Mouse (Mus musculus): ENCODE results near the gene Myo15b. TPM values are rescaled to one million over a fixed set of nuclear protein-coding genes. Genes with fewer than 3 reads are reported as not detected.

Gene Myo15b
- polyA plus RNA-seq, 1 experiment from 2014 or later, result 0.28 TPM

DNA sequence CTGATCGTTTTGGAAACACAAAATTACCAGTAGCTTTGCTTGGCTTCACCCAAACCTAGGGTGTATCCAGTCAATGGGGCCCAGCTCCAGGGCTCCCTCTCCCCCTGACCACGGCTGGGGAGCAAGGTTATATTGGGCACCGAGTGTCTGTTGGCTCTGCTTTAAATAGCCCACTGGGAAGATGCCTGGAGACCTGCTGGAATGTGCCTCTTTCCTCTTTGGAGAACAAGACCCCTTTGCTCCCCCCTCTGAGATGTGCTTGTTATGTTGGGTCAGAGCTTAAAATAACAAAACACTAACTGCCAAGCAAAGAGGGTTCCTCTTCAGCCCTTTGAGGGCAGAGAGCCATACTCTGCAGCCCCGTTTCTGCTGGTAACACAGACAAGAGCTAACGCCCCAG, 44.0 kb downstream of the Myo15b start:
- no peak overlapping the region for H3K4me3 ChIP-seq (ENCODE audit: low read depth, low read length)
- no peak overlapping the region for H3K4me2 ChIP-seq (ENCODE audit: low read depth, low read length)
- H3K9me3 ChIP-seq (ENCODE audit: control insufficient read depth, low read length), result no peaks in the 10 kb centered on the region
- no peaks in the 10 kb centered on the region for H3K36me3 ChIP-seq (ENCODE audit: control insufficient read depth, insufficient read depth, low read length)
- H3K27me3 ChIP-seq (ENCODE audit: control insufficient read depth, insufficient read depth, low read length), result no peaks in the 10 kb centered on the region
- no peak overlapping the region for H3K27ac ChIP-seq (ENCODE audit: low read depth, low read length)
- no peak overlapping the region for H3K9ac ChIP-seq (replicated peaks; ENCODE audit: low read depth, low read length)
- ATAC-seq (ENCODE audit: low read depth), result no peak
- WGBS, result 80% methylated on average over 5 of the region's 5 CpGs
- H3K4me1 ChIP-seq (ENCODE audit: control insufficient read depth, insufficient read depth, low read length), result 0 out of 2 replicates have a peak, but pooled peaks cover 2% of the 10 kb centered on the region

DNA sequence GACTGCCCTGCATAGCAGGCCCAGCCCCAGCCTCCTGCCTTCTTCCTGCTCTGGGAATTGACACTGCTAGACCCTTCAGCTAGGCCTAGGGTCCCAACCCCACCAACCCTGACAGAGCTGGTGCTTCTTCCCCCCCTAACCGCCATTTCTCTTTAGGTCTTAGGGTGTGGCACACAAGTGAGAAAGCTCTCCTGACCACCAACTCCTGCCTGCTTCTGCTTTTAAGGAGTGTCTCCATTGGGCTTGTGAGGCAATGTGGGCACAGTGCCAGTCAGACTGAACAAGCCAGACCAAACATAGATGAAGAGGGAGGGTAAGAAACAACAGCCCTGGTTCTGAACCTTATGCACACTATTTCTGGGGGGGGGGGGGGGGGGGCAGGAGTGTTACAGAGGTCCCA, 44.6 kb downstream of the Myo15b start:
- 94% methylated on average over 1 of the region's 1 CpGs for WGBS
- 0 out of 2 replicates have a peak, but pooled peaks cover 2% of the 10 kb centered on the region for H3K4me1 ChIP-seq (ENCODE audit: control insufficient read depth, insufficient read depth, low read length)
- no peak overlapping the region for H3K9ac ChIP-seq (replicated peaks; ENCODE audit: low read depth, low read length)
- no peaks in the 10 kb centered on the region for H3K36me3 ChIP-seq (ENCODE audit: control insufficient read depth, insufficient read depth, low read length)
- H3K27me3 ChIP-seq (ENCODE audit: control insufficient read depth, insufficient read depth, low read length), result no peaks in the 10 kb centered on the region
- H3K9me3 ChIP-seq (ENCODE audit: control insufficient read depth, low read length), result no peaks in the 10 kb centered on the region
- no peak for ATAC-seq (ENCODE audit: low read depth)
- no peak overlapping the region for H3K27ac ChIP-seq (ENCODE audit: low read depth, low read length)
- no peak overlapping the region for H3K4me2 ChIP-seq (ENCODE audit: low read depth, low read length)
- H3K4me3 ChIP-seq (ENCODE audit: low read depth, low read length), result no peak overlapping the region

DNA sequence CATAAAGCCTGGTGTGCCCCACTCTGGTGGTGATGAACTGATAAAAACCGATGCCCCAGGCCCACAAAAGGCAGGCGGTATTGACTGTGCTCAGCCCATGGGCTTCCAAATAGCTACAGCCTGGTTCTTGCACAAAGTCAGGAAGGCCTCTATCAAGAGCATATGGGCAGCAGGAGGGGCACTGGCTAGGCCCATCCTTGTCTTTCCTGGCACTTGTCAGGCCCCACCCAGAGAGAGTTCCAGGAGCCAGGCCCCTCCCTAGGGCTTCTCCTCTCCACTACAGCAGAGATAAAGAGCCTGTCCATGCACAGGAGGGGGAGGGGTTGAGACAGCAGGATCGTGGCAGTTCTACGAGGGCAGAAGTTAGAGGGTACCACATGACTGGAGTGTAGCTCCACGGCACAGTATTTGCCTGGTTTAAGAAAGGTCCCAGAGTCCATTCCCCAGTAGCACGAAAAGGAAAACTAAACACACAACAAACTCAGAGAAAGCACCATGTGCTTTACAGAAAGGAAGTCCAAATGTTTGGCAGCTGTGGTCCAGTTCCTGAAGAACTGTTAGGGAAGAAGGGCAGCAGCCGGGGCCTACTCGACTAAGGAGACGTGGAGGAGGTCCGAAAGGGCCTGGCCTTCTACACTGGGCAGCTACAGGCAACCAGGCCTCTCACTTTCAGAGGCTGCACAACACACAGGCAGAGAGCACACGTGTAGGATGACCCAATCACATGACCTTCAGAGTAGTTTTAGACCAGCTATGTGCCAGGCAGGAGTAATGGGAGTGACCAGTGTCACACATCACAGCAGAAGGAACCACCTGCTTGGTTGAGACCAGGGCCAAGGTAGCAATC, 45.4 kb downstream of the Myo15b start:
- WGBS, result 81% methylated on average over 11 of the region's 11 CpGs
- H3K9ac ChIP-seq (replicated peaks; ENCODE audit: low read depth, low read length), result no peak overlapping the region
- no peak for ATAC-seq (ENCODE audit: low read depth)

DNA sequence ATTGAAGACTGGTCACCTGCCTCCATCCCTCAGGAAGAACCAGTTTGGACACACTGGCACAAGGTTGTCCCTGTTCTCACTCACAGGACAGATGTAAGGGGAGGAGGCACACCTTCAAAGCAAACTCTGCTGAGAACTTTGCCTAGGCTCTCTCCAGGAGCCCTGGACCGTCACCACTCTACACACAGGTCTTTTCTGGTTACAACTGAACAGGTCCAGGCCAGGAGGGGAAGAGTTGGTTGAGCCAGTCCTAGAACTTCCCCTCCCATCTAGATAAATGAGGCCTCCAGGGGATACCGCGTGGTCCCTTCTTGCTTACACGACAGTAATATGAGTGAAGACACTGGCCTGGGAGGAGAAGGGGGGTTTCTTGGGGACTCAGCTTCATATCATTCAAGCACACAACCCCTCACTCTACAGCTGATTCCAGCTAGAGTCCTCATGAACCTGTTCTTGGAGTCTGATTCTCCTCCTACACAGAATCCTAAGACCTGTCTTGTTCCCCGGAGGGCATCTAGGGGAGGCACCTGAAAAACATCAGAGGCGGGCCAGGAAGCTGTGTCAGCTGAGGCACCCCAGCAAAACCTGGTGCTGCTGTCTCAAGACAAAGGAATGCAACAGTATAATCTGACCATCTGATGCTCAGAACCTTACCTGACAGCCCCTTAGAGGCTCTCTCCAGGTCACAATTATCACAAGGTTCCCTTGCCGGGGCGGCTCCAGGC, 46.2 kb downstream of the Myo15b start:
- Histone ChIP-seq H3K9me3 (ENCODE audit: control insufficient read depth, low read length) (no peaks in the 10 kb centered on the region), H3K4me3 (ENCODE audit: low read depth, low read length) (no peak overlapping the region), H3K4me2 (ENCODE audit: low read depth, low read length) (no peak overlapping the region), H3K27me3 (ENCODE audit: control insufficient read depth, insufficient read depth, low read length) (no peaks in the 10 kb centered on the region), H3K9ac (replicated peaks; ENCODE audit: low read depth, low read length) (no peak overlapping the region), H3K4me1 (ENCODE audit: control insufficient read depth, insufficient read depth, low read length) (0 out of 2 replicates have a peak, but pooled peaks cover 2% of the 10 kb centered on the region), H3K27ac (ENCODE audit: low read depth, low read length) (no peak overlapping the region), H3K36me3 (ENCODE audit: control insufficient read depth, insufficient read depth, low read length) (no peaks in the 10 kb centered on the region)
- ATAC-seq (ENCODE audit: low read depth), result no peak
- 89% methylated on average over 8 of the region's 8 CpGs for WGBS

More for the DNA sequence above, 45.4 kb downstream of the Myo15b start:
- Histone ChIP-seq H3K4me1 (ENCODE audit: control insufficient read depth, insufficient read depth, low read length) (0 out of 2 replicates have a peak, but pooled peaks cover 2% of the 10 kb centered on the region), H3K9me3 (ENCODE audit: control insufficient read depth, low read length) (no peaks in the 10 kb centered on the region), H3K27ac (ENCODE audit: low read depth, low read length) (no peak overlapping the region), H3K36me3 (ENCODE audit: control insufficient read depth, insufficient read depth, low read length) (no peaks in the 10 kb centered on the region), H3K4me2 (ENCODE audit: low read depth, low read length) (no peak overlapping the region), H3K4me3 (ENCODE audit: low read depth, low read length) (no peak overlapping the region), H3K27me3 (ENCODE audit: control insufficient read depth, insufficient read depth, low read length) (no peaks in the 10 kb centered on the region)

DNA sequence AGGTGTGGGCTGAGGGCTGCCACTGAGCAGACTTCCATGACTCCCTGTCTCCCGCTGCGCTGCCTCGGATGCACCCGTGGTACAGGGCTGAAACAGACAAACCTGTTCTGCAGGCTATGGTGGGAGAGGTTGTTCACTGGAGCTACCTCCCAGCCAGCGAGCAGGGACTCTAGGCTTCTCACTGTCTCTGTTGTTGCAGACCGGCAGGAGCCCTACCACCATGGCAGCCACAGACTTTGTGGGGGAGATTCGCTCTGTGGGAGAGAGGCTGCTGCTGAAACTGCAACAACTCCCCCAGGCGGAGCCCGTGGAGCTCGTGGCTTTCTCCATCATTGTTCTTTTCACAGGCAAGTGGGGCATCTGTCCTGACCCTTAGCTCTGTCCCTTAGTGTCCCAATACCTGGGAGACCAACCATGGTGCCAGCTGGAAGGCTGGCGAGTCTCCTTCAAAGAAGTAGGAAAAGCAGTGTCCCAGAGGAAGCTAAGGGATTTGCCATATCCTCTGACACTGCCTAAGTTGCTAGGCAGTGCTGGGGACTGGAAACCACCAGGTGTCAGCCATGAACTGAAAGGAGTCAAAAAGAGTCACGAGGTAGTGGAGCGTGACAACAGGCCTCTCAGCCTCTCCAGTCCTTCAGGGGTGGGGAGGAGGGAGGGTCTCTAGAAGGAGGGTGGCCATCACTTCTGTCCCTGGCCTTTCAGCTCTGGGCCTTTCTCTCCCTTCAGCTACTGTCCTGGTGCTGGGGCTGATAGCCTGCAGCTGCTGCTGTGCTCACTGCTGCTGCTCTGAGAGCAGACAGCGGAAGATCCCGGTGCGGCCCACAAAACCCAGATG, 47.0 kb downstream of the Myo15b start:
- Histone ChIP-seq H3K4me3 (ENCODE audit: low read depth, low read length) (no peak overlapping the region), H3K27me3 (ENCODE audit: control insufficient read depth, insufficient read depth, low read length) (no peaks in the 10 kb centered on the region), H3K4me2 (ENCODE audit: low read depth, low read length) (no peak overlapping the region), H3K36me3 (ENCODE audit: control insufficient read depth, insufficient read depth, low read length) (no peaks in the 10 kb centered on the region), H3K9ac (replicated peaks; ENCODE audit: low read depth, low read length) (no peak overlapping the region; the same call in 1 of the 2 replicates), H3K4me1 (ENCODE audit: control insufficient read depth, insufficient read depth, low read length) (0 out of 2 replicates have a peak, but pooled peaks cover under 1% of the 10 kb centered on the region), H3K27ac (ENCODE audit: low read depth, low read length) (no peak overlapping the region), H3K9me3 (ENCODE audit: control insufficient read depth, low read length) (no peaks in the 10 kb centered on the region)
- WGBS, result 70% methylated on average over 16 of the region's 16 CpGs
- no peak for ATAC-seq (ENCODE audit: low read depth)

DNA sequence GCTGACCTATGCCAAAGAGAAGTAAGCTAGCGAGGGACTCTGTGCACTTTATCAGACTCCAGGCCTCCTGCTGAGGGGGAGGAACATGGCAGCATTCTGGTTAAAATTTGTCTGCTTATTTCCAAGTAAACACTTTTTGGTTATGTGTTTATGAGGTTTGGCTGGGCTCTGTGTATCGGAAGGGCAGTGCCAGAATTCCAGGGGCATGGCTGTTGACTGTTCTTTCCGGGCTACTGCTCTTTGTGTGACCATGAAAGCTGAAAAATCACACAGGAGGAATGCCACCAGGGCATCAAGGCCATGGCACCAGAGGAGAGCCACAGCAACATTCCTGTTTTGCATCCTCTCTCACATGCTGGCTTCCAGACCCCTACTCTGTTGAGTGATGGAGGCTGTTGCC, 47.9 kb downstream of the Myo15b start:
- Histone ChIP-seq H3K4me3 (ENCODE audit: low read depth, low read length) (no peak overlapping the region), H3K4me2 (ENCODE audit: low read depth, low read length) (no peak overlapping the region), H3K36me3 (ENCODE audit: control insufficient read depth, insufficient read depth, low read length) (no peaks in the 10 kb centered on the region), H3K27ac (ENCODE audit: low read depth, low read length) (no peak overlapping the region), H3K4me1 (ENCODE audit: control insufficient read depth, insufficient read depth, low read length) (no peaks in the 10 kb centered on the region), H3K9ac (replicated peaks; ENCODE audit: low read depth, low read length) (no peak overlapping the region), H3K9me3 (ENCODE audit: control insufficient read depth, low read length) (no peaks in the 10 kb centered on the region), H3K27me3 (ENCODE audit: control insufficient read depth, insufficient read depth, low read length) (no peaks in the 10 kb centered on the region)
- 85% methylated on average over 3 of the region's 3 CpGs for WGBS
- no peak for ATAC-seq (ENCODE audit: low read depth)

DNA sequence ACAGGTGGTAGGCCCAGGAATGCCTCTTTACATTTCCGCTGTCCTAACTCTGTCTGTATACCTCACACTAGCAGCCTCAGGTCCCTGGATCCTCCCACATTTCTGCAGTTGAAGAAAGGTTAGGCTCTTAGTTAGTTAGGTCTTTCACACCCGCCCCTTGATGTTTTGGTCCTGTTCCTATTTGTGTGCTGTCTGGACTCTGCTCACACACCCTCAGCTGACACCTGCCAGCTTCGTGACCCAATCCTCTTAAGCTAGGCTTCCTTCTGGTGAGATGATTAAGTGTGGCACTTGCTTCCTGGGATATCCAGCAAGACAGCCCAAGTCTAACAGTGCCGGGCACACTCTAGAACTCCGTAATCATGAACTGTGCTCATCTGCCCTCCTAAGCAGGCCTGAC, 48.3 kb downstream of the Myo15b start:
- ATAC-seq (ENCODE audit: low read depth), result no peak
- Histone ChIP-seq H3K36me3 (ENCODE audit: control insufficient read depth, insufficient read depth, low read length) (no peaks in the 10 kb centered on the region), H3K27me3 (ENCODE audit: control insufficient read depth, insufficient read depth, low read length) (no peaks in the 10 kb centered on the region), H3K4me2 (ENCODE audit: low read depth, low read length) (no peak overlapping the region), H3K4me3 (ENCODE audit: low read depth, low read length) (no peak overlapping the region), H3K4me1 (ENCODE audit: control insufficient read depth, insufficient read depth, low read length) (no peaks in the 10 kb centered on the region), H3K9ac (replicated peaks; ENCODE audit: low read depth, low read length) (no peak overlapping the region), H3K27ac (ENCODE audit: low read depth, low read length) (no peak overlapping the region), H3K9me3 (ENCODE audit: control insufficient read depth, low read length) (no peaks in the 10 kb centered on the region)
- WGBS, result 95% methylated on average over 5 of the region's 5 CpGs

DNA sequence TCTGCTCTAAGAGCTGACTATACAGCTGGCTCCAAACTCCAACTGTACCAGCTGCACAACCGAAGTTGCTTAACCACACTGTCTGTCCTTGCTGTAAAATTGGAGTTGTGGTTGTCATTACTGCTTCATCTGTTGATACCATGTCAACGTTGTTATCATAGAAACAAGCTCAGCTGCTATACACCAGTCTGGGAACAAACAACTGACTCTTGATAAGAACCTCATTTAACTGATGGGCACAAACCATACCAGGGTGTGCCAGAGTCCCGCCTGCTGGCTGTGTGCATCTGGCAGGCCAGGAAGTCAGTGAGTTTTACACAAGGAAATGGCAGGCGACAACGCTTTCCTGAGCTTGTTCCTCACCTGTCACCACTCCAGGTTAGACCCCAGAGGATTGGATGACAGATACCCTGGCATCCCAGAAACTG, 52.9 kb downstream of the Myo15b start:
- 0 out of 2 replicates have a peak, but pooled peaks cover 7% of the 10 kb centered on the region for H3K36me3 ChIP-seq (ENCODE audit: control insufficient read depth, insufficient read depth, low read length)
- WGBS, result 96% methylated on average over 5 of the region's 5 CpGs
- H3K4me3 ChIP-seq (ENCODE audit: low read depth, low read length), result no peak overlapping the region
- no peak for ATAC-seq (ENCODE audit: low read depth)
- no peaks in the 10 kb centered on the region for H3K9me3 ChIP-seq (ENCODE audit: control insufficient read depth, low read length)
- H3K4me2 ChIP-seq (ENCODE audit: low read depth, low read length), result no peak overlapping the region
- no peak overlapping the region for H3K27ac ChIP-seq (ENCODE audit: low read depth, low read length)
- no peak overlapping the region for H3K9ac ChIP-seq (replicated peaks; ENCODE audit: low read depth, low read length)
- no peaks in the 10 kb centered on the region for H3K27me3 ChIP-seq (ENCODE audit: control insufficient read depth, insufficient read depth, low read length)
- no peaks in the 10 kb centered on the region for H3K4me1 ChIP-seq (ENCODE audit: control insufficient read depth, insufficient read depth, low read length)

Measured in neural tube, embryonic 14.5 days (tissue).